Mouse (Mus musculus): ENCODE results near the gene Gm2004.
"Not testable (repeated sequence)": the region's sequence is repeated elsewhere in the genome, so short reads cannot be mapped to it uniquely, and the experiment has no call there.

Gm2004 gene

GRCm38 (mm10) chr2:176149725-176150124 lies at the start of gene Gm2004:
TSS of gene Gm2004 (minus strand) at chr2:176149825.
- DNase-seq, result not testable (repeated sequence)
